Mouse (Mus musculus): Measurements from ENCODE around the gene Alg14. TPM values are rescaled to one million over a fixed set of nuclear protein-coding genes. Genes with fewer than 3 reads are reported as not detected.

Alg14 gene
- polyA plus RNA-seq (2016; fragmentation: Nextera tagmentation; extraction: Ambion mirVana): 31.0 and 33.8 TPM in 2 replicates

DNA sequence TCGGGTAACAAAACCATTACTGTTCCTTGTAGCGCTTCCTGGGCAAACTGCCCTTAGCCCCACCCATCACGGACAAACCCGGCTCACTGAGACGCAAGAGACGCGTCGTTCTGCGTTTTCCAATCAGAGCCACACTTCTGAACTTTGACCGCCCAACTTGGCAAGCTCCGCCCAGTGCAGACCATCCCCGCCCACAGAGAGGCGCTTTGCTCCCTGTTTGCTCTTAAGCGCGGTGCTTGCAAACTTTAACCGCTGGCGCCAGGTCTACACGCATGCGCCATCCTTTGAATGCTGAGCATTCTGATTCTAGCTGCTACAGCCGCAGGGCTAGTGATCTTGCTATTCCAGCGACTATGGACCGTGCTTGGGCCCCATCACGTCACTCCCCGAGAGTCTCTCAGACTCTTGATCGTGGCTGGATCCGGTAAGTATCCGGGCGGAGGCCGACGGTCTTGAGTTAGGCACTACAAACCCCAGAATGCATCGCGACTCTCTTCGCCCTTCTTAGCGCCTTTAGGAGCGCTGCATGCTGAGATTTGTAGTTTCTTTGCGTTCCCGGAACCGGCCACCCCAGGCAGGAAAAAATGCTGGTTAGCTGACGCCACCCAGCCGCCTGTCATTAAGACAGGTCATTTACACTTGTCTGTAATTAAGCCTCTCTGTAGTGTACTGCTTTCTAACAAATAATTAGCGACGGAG is at the start of gene Alg14:
TSS of gene Alg14 (plus strand) at position 214 of the 699 bp plus-strand sequence.
- Histone ChIP-seq H3K4me3 (peak within 1 kb of the TSS; percentile 64), H3K27me3 (no peaks in the 10 kb centered on the region), H3K4me1 (peaks cover 7% of the 10 kb centered on the region), H3K9me3 (no peaks in the 10 kb centered on the region), H3K36me3 (no peaks in the 10 kb centered on the region), H3K9ac (replicated peaks) (peak within 1 kb of the TSS; percentile 65), H3K4me2 (replicated peaks) (peak within 1 kb of the TSS; percentile 50), H3K27ac (replicated peaks) (peak within 1 kb of the TSS; percentile 93)
- peak; percentile 98 for ATAC-seq (ENCODE audit: low FRiP score, low read depth)
- under 1% methylated on average over 42 of the region's 42 CpGs for WGBS

DNA sequence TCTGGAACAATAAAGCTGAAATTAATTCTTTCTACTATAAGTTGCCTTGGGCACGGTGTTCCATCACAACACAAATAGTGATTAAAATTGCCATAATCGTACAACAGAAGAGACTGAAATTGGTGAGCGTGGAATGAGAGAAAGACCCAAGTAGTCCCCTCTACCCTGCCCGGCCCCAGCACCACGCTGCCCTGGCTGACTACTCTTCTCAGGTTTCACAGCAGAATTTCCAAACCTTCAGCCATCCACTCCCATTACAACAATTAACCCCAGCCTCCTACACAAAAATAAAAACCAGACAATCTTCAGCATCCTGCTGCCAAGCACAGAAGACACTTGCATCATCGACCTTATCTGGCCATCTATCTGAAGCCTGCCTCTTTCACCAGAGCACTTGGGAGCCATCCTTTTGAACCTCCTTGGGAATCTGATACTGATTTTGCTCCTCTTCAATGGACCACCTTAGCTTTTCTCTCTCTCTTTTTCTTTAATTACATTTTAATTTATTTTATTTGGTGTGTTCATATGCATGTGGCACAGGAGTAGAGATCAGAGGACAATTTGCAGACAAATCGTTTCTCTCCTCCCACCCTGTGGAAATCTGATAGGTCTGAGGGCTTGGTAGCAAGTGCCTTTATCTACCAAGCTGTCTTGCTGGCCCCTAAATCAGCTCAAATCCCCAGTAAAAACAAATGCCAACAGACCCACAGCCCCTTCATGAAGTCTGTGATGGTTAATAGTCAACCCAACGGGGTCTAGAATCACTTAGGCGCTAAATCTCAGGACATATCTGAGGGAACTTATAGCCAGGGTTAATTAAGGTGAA is 49.2 kb upstream of the Alg14 start:
- H3K4me3 ChIP-seq: no peak overlapping the region
- ATAC-seq (ENCODE audit: low FRiP score, low read depth): no peak
- H3K36me3 ChIP-seq: no peaks in the 10 kb centered on the region
- 78% methylated on average over 9 of the region's 9 CpGs for WGBS
- H3K4me1 ChIP-seq: peaks cover 15% of the 10 kb centered on the region; the same call in 1 of the 2 replicates
- H3K9me3 ChIP-seq: no peaks in the 10 kb centered on the region
- H3K9ac ChIP-seq (replicated peaks): no peak overlapping the region
- no peaks in the 10 kb centered on the region for H3K27me3 ChIP-seq
- H3K4me2 ChIP-seq (replicated peaks): no peak overlapping the region
- no peak overlapping the region for H3K27ac ChIP-seq (replicated peaks)

DNA sequence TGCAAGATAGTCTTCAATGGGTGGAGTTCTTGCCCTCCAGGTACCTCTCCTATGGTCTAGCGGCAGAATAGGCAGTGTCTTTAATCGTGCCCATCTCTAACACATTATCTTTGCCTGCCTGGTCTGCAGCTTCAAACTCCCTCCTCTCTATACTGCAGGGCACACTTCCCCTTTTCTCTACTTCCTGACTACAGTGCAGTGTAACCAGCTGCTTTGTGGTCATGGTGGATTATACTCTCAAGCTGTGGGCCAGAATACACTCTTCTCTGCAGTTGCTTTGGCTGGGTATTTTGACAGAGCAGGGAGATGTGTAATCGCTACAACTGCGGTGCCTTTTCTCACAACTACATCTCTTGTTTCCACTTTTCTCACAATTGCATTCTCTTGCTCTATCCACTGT is 48.6 kb upstream of the Alg14 start:
- Histone ChIP-seq H3K36me3 (no peaks in the 10 kb centered on the region), H3K9me3 (no peaks in the 10 kb centered on the region), H3K27me3 (no peaks in the 10 kb centered on the region), H3K4me3 (no peak overlapping the region), H3K4me2 (replicated peaks) (no peak overlapping the region), H3K27ac (replicated peaks) (no peak overlapping the region), H3K9ac (replicated peaks) (no peak overlapping the region), H3K4me1 (peaks cover 15% of the 10 kb centered on the region; the same call in 1 of the 2 replicates)
- no peak for ATAC-seq (ENCODE audit: low FRiP score, low read depth)
- WGBS: 91% methylated on average over 4 of the region's 4 CpGs

DNA sequence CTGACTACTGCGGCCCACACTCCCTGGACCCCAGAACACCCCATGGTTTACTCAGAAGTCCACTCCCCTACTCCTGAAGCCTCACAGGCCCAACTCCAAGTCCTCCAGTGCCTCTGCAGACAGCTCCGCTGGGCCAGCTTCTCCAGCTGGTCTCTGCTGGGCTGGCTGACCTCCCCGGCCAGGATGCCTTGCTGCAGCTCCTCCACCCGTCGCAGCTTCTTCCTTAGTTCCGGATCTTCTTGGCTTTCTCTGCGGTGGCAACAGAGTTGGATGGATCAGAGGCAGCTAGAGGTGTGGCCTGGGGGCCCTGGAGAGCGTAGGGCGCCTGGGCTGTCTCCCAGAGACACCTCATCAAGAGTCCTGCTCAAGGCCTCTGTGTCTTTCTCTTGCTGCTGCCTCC is 41.5 kb upstream of the Alg14 start:
- Histone ChIP-seq H3K4me2 (replicated peaks) (no peak overlapping the region), H3K36me3 (no peaks in the 10 kb centered on the region), H3K9me3 (no peaks in the 10 kb centered on the region), H3K4me3 (no peak overlapping the region), H3K4me1 (no peaks in the 10 kb centered on the region), H3K27ac (replicated peaks) (no peak overlapping the region), H3K9ac (replicated peaks) (no peak overlapping the region), H3K27me3 (no peaks in the 10 kb centered on the region)
- no peak for ATAC-seq (ENCODE audit: low FRiP score, low read depth)
- WGBS: 91% methylated on average over 9 of the region's 9 CpGs

DNA sequence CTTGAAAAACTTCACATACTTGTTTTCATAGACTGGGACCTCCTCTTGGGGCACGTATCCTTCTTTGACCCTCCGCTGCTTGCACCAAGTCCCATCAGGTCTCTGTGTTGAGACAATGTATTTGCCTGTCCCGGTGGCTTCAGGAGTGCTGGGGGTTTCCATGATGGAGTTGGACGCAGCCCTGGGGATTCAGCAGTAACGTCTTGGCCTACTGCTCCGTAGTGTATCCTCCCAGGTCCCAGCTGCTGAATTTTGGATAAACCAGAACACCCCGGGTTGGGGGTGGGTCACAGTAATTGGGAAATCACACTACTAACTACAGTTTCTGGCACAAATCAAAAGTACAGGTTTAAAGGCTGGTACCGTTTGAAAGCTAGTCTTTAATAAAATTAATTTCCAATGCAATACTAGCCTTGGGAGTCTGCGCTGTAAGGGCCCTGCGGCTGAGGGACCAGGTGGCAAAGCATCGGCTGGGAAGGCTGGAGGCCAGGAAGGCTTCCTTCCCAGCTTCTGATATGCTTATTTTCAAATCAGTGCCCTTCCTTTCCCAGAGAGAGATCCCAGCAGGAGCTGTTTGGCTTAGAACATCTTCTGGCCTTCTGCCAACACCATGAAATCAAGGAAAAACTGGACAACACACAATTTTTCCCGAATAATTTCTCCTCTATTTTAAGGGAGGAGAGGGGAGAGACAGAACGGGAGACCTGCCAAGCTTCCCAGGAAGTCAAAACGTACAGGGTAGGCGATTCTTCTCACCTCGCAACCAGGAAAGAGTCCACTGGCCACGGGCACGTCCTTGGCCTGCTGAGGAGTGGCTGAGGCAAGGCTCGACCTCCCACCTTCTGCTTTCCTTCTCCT is 40.8 kb upstream of the Alg14 start:
- no peak overlapping the region for H3K4me2 ChIP-seq (replicated peaks)
- ATAC-seq (ENCODE audit: low FRiP score, low read depth): no peak
- WGBS: 85% methylated on average over 19 of the region's 19 CpGs

DNA sequence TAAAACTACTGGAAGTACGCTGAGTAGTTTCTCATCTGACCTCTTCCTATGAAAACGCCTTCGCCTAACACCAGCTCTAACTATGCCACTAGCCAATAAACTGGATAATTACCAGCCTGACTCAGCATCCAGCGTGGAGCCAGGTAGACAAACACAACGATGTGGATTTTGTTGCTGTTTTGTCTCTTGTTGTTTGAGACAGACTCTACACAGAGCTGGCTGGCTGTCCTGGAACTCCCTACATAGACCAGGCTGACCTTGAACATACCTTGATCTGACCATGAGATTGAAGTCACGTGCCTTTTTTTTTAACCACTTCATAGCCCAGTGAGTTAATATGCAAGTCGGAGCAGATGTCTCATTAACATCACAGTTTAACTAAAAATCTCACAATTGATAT is 36.1 kb upstream of the Alg14 start:
- WGBS: 92% methylated on average over 7 of the region's 7 CpGs
- H3K4me1 ChIP-seq: no peaks in the 10 kb centered on the region
- H3K27me3 ChIP-seq: peaks cover 22% of the 10 kb centered on the region
- H3K36me3 ChIP-seq: no peaks in the 10 kb centered on the region
- no peak overlapping the region for H3K9ac ChIP-seq (replicated peaks)
- no peaks in the 10 kb centered on the region for H3K9me3 ChIP-seq
- no peak overlapping the region for H3K4me2 ChIP-seq (replicated peaks)
- ATAC-seq (ENCODE audit: low FRiP score, low read depth): no peak
- no peak overlapping the region for H3K27ac ChIP-seq (replicated peaks)
- H3K4me3 ChIP-seq: no peak overlapping the region

More for the DNA sequence above, 40.8 kb upstream of the Alg14 start:
- Histone ChIP-seq H3K4me3 (no peak overlapping the region), H3K27ac (replicated peaks) (no peak overlapping the region), H3K4me1 (no peaks in the 10 kb centered on the region), H3K9me3 (no peaks in the 10 kb centered on the region), H3K9ac (replicated peaks) (no peak overlapping the region), H3K36me3 (no peaks in the 10 kb centered on the region), H3K27me3 (no peaks in the 10 kb centered on the region)

DNA sequence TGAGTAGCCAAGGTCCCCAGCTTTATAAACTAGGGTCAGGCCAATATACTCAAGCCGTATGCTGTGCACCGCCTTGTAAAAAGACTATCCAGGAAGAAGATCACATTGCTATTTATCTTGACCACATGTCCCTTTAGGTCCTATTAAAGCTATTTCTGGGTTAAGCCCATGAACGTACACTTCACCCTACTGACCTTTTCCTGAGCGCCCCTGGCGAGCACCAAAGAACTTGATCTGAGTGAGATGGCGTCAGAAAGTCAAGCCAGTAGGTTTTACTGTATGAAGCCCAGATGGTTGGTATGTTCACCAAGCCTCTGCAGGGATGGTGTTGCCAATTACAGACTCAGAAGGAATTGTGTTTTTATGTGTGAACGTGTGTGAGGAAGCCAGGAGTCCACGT is 35.4 kb upstream of the Alg14 start:
- 85% methylated on average over 8 of the region's 8 CpGs for WGBS
- Histone ChIP-seq H3K27ac (replicated peaks) (no peak overlapping the region), H3K9ac (replicated peaks) (no peak overlapping the region), H3K4me3 (no peak overlapping the region), H3K4me2 (replicated peaks) (no peak overlapping the region), H3K36me3 (no peaks in the 10 kb centered on the region), H3K4me1 (no peaks in the 10 kb centered on the region), H3K9me3 (no peaks in the 10 kb centered on the region), H3K27me3 (peaks cover 28% of the 10 kb centered on the region)
- no peak for ATAC-seq (ENCODE audit: low FRiP score, low read depth)

GRCm38 (mm10) chr3:121257418-121257817 is 34.2 kb upstream of the Alg14 start:
- H3K9ac ChIP-seq (replicated peaks): no peak overlapping the region
- no peaks in the 10 kb centered on the region for H3K9me3 ChIP-seq
- ATAC-seq (ENCODE audit: low FRiP score, low read depth): no peak
- no peak overlapping the region for H3K4me3 ChIP-seq
- no peak overlapping the region for H3K4me2 ChIP-seq (replicated peaks)
- H3K36me3 ChIP-seq: no peaks in the 10 kb centered on the region
- H3K27ac ChIP-seq (replicated peaks): no peak overlapping the region
- H3K4me1 ChIP-seq: 0 out of 2 replicates have a peak, but pooled peaks cover 4% of the 10 kb centered on the region
- peaks cover 38% of the 10 kb centered on the region for H3K27me3 ChIP-seq
- 82% methylated on average over 10 of the region's 10 CpGs for WGBS

GRCm38 (mm10) chr3:121258521-121259478 is 32.8 kb upstream of the Alg14 start:
- Histone ChIP-seq H3K4me2 (replicated peaks) (no peak overlapping the region), H3K4me1 (0 out of 2 replicates have a peak, but pooled peaks cover 4% of the 10 kb centered on the region), H3K9me3 (no peaks in the 10 kb centered on the region), H3K27me3 (peaks cover 50% of the 10 kb centered on the region), H3K9ac (replicated peaks) (no peak overlapping the region), H3K4me3 (no peak overlapping the region), H3K27ac (replicated peaks) (no peak overlapping the region), H3K36me3 (no peaks in the 10 kb centered on the region)
- no peak for ATAC-seq (ENCODE audit: low FRiP score, low read depth)
- WGBS: 87% methylated on average over 20 of the region's 20 CpGs

- H3K36me3 ChIP-seq: no peaks in the 10 kb centered on the region
- H3K4me3 ChIP-seq: no peak overlapping the region
- ATAC-seq (ENCODE audit: low FRiP score, low read depth): no peak
- WGBS: 79% methylated on average over 7 of the region's 7 CpGs
- H3K27me3 ChIP-seq: peaks cover 59% of the 10 kb centered on the region
- H3K4me1 ChIP-seq: 0 out of 2 replicates have a peak, but pooled peaks cover 4% of the 10 kb centered on the region
- H3K27ac ChIP-seq (replicated peaks): no peak overlapping the region
- H3K9me3 ChIP-seq: no peaks in the 10 kb centered on the region
- H3K4me2 ChIP-seq (replicated peaks): no peak overlapping the region
- H3K9ac ChIP-seq (replicated peaks): no peak overlapping the region
These were observed 31.5 kb upstream of the Alg14 start for GRCm38 (mm10) chr3:121260041-121260440.

- 0 out of 2 replicates have a peak, but pooled peaks cover 4% of the 10 kb centered on the region for H3K4me1 ChIP-seq
- H3K27ac ChIP-seq (replicated peaks): no peak overlapping the region
- ATAC-seq (ENCODE audit: low FRiP score, low read depth): no peak
- no peak overlapping the region for H3K9ac ChIP-seq (replicated peaks)
- WGBS: 49% methylated on average over 1 of the region's 1 CpGs
- H3K27me3 ChIP-seq: peaks cover 65% of the 10 kb centered on the region
- H3K4me3 ChIP-seq: no peak overlapping the region
- no peaks in the 10 kb centered on the region for H3K9me3 ChIP-seq
- H3K36me3 ChIP-seq: no peaks in the 10 kb centered on the region
- no peak overlapping the region for H3K4me2 ChIP-seq (replicated peaks)
These were observed 30.7 kb upstream of the Alg14 start for GRCm38 (mm10) chr3:121260831-121261230.
